ENCODE assay signal across 18 mouse cellular contexts in the genomic region with DNA sequence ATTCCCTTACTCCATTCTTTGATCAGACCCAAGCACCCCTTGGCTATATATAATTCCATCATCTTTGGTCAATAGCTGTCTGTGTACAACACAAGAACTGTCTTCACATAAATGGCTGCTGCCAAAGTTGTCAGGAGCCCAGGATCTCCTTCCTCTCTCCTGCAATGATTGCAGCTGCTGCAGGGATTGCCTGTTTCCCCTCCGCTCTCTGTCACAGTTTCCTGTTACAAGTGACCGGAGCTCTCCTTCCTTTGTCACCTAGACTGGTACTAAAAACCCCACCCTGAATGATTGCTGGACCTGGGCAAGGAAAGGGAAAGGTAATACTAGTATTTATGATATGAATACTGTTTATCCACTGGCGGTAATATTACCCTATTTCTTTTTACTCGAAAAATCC. TPM values are rescaled to one million over a fixed set of nuclear protein-coding genes. Genes with fewer than 3 reads are reported as not detected.
A peak's percentile ranks its signal among the peaks of the same experiment; 100 is the strongest.
DNase-seq lines count a peak whose midpoint lies in the region; ATAC-seq lines count a peak whose summit lies in the region.
"Had no signal": no experiment of that assay in that cellular context is flagged by ENCODE, and none has a peak within 500 bp of the region (broad histone marks: within the 10 kb centered on the region; RNA-seq: fewer than 3 reads in every experiment).

No protein-coding gene starts in this region.

- H3K9ac ChIP-seq in neural tube, embryonic 13.5 days, result peak overlapping the region; percentile 31; the same call in 1 of the 2 replicates
- no peak overlapping the region for H3K9ac ChIP-seq in neural tube, embryonic 15.5 days (replicated peaks)
- H3K9ac ChIP-seq in kidney, embryonic 14.5 days (ENCODE audit: low read depth, low read length), result no peak overlapping the region
- H3K9ac ChIP-seq: embryonic facial prominence, embryonic 13.5 days; heart, embryonic 15.5 days; hindbrain, embryonic 15.5 days had no signal

- peaks cover 16% of the 10 kb centered on the region for H3K4me1 ChIP-seq in neural tube, embryonic 13.5 days (replicated peaks)
- no peaks in the 10 kb centered on the region for H3K4me1 ChIP-seq in neural tube, embryonic 15.5 days
- H3K4me1 ChIP-seq in kidney, embryonic 14.5 days (ENCODE audit: control insufficient read depth, insufficient read depth, low read length), result no peaks in the 10 kb centered on the region
- H3K4me1 ChIP-seq: embryonic facial prominence, embryonic 13.5 days had no signal

- H3K4me2 ChIP-seq in neural tube, embryonic 13.5 days, result no peak overlapping the region
- H3K4me2 ChIP-seq in neural tube, embryonic 15.5 days, result no peak overlapping the region
- H3K4me2 ChIP-seq in kidney, embryonic 14.5 days (replicated peaks; ENCODE audit: low read depth, low read length), result no peak overlapping the region
- H3K4me2 ChIP-seq: embryonic facial prominence, embryonic 13.5 days; heart, embryonic 15.5 days; hindbrain, embryonic 15.5 days had no signal

- peak; percentile 75 for DNase-seq in heart, adult 11 months
- DNase-seq in heart, postnatal 10 days, result no peak
- peak; percentile 6 for DNase-seq in left cerebral cortex, postnatal 4 days
- DNase-seq in left cerebral cortex, postnatal 25 days (ENCODE audit: low spot score in 2 of 2), result no peak
- DNase-seq: cerebellum, adult 8-10 months; gastrocnemius, postnatal 10 days; heart, adult 2 months; kidney, adult 2 months; kidney, postnatal 25 days; liver; thymus, postnatal 14 days had no signal

- no peaks in the 10 kb centered on the region for H3K36me3 ChIP-seq in neural tube, embryonic 13.5 days
- H3K36me3 ChIP-seq in neural tube, embryonic 15.5 days, result no peaks in the 10 kb centered on the region
- H3K36me3 ChIP-seq in kidney, embryonic 14.5 days (ENCODE audit: control insufficient read depth, insufficient read depth, low read length), result 0 out of 2 replicates have a peak, but pooled peaks cover 2% of the 10 kb centered on the region
- H3K36me3 ChIP-seq: embryonic facial prominence, embryonic 13.5 days; heart, embryonic 15.5 days; hindbrain, embryonic 15.5 days had no signal

- intact Hi-C loops in heart, postnatal 10 days (cut with DNase I), result no loop called here
- intact Hi-C loops in left cerebral cortex, postnatal 4 days (cut with DNase I), result loop anchor here (5.0 kb wide), 1 partner anchor 85 kb away; no protein-coding TSS in a partner anchor
- intact Hi-C loops in left cerebral cortex, postnatal 25 days (cut with DNase I), result loop anchor here (5.0 kb wide), 1 partner anchor 45 kb away; the partner anchor contains the start of gene Golim4

- ATAC-seq in neural tube, embryonic 13.5 days (ENCODE audit: low read depth), result no peak
- ATAC-seq in neural tube, embryonic 15.5 days (ENCODE audit: low FRiP score), result no peak
- no peak for ATAC-seq in kidney, embryonic 14.5 days (ENCODE audit: low FRiP score, low TSS enrichment)

- 76% methylated on average over 4 of the region's 4 CpGs for WGBS in neural tube, embryonic 13.5 days
- 73% methylated on average over 4 of the region's 4 CpGs for whole genome bisulfite sequencing in neural tube, embryonic 15.5 days
- WGBS in kidney, embryonic 14.5 days, result 61% methylated on average over 4 of the region's 4 CpGs

- H3K27ac ChIP-seq in neural tube, embryonic 13.5 days (replicated peaks), result 0 out of 2 replicates have a peak overlapping the region, but pooled peaks have one; percentile 10
- H3K27ac ChIP-seq in neural tube, embryonic 15.5 days (replicated peaks), result no peak overlapping the region
- H3K27ac ChIP-seq in kidney, embryonic 14.5 days (ENCODE audit: low read depth, low read length), result no peak overlapping the region
- H3K27ac ChIP-seq: embryonic facial prominence, embryonic 13.5 days; heart, adult 2 months; heart, embryonic 15.5 days; hindbrain, embryonic 15.5 days; macrophage had no signal

- H3K27me3 ChIP-seq in neural tube, embryonic 13.5 days, result no peaks in the 10 kb centered on the region
- H3K27me3 ChIP-seq in neural tube, embryonic 15.5 days (replicated peaks), result no peaks in the 10 kb centered on the region
- H3K27me3 ChIP-seq in kidney, embryonic 14.5 days (ENCODE audit: control insufficient read depth, insufficient read depth, low read length), result no peaks in the 10 kb centered on the region
- H3K27me3 ChIP-seq: embryonic facial prominence, embryonic 13.5 days; heart, embryonic 15.5 days; hindbrain, embryonic 15.5 days had no signal

- no peaks in the 10 kb centered on the region for H3K9me3 ChIP-seq in neural tube, embryonic 13.5 days
- no peaks in the 10 kb centered on the region for H3K9me3 ChIP-seq in neural tube, embryonic 15.5 days (replicated peaks)
- no peaks in the 10 kb centered on the region for H3K9me3 ChIP-seq in kidney, embryonic 14.5 days (ENCODE audit: control insufficient read depth, low read length)
- H3K9me3 ChIP-seq: embryonic facial prominence, embryonic 13.5 days; heart, embryonic 15.5 days; hindbrain, embryonic 15.5 days had no signal

- H3K4me3 ChIP-seq in neural tube, embryonic 13.5 days, result no peak overlapping the region
- H3K4me3 ChIP-seq in neural tube, embryonic 15.5 days (replicated peaks), result no peak overlapping the region
- H3K4me3 ChIP-seq in kidney, embryonic 14.5 days (ENCODE audit: low read length), result no peak overlapping the region
- H3K4me3 ChIP-seq: embryonic facial prominence, embryonic 13.5 days; heart, adult 2 months; heart, embryonic 15.5 days; hindbrain, embryonic 15.5 days had no signal

RNA-seq across cellular contexts. Expression of gene Golim4, which starts 44.0 kb away (rescaled TPM):
- 10 to 100 TPM; 30.7 to 32.7 TPM for total RNA-seq in heart, postnatal 10 days (2021)
- 10 to 100 TPM; 20.6 to 21.9 TPM for total RNA-seq in left cerebral cortex, postnatal 4 days (2021)
- total RNA-seq in left cerebral cortex, postnatal 25 days (2021), result 10 to 100 TPM; 20.0 to 21.0 TPM
- 37.6 and 42.4 TPM in 2 replicates for polyA plus RNA-seq in neural tube, embryonic 13.5 days (2015; fragmentation: Nextera tagmentation; extraction: Ambion mirVana)
- polyA plus RNA-seq in neural tube, embryonic 15.5 days (2015; fragmentation: Nextera tagmentation; extraction: Ambion mirVana), result 21.3 and 25.7 TPM in 2 replicates
- polyA plus RNA-seq in kidney, embryonic 14.5 days (2014; fragmentation: Nextera tagmentation; extraction: Ambion mirVana), result 44.3 and 51.7 TPM in 2 replicates

Comparison
In these comparisons a context has a peak if more than half of its experiments do, and no peak if none do; other contexts are left out.
1. DNase-seq: peak in heart, adult 11 months (single experiment) and left cerebral cortex, postnatal 4 days (single experiment); none in heart, postnatal 10 days (0 of 2) and left cerebral cortex, postnatal 25 days (0 of 2).